Mouse (Mus musculus) liver, embryonic 14.5 days (tissue): ENCODE results near the gene Rrp9.

Experiments used
- CTCF ChIP-seq: IDR thresholded peaks from 2 replicates; pipeline ENCODE4 v1.5.1; 2016; ENCODE audit warnings: antibody characterized with exemption, low read depth, control low read depth
- EP300 ChIP-seq: IDR thresholded peaks from 2 replicates; pipeline ENCODE4 v1.6.1; 2016; ENCODE audit warnings: antibody characterized with exemption, low read depth

DNA sequence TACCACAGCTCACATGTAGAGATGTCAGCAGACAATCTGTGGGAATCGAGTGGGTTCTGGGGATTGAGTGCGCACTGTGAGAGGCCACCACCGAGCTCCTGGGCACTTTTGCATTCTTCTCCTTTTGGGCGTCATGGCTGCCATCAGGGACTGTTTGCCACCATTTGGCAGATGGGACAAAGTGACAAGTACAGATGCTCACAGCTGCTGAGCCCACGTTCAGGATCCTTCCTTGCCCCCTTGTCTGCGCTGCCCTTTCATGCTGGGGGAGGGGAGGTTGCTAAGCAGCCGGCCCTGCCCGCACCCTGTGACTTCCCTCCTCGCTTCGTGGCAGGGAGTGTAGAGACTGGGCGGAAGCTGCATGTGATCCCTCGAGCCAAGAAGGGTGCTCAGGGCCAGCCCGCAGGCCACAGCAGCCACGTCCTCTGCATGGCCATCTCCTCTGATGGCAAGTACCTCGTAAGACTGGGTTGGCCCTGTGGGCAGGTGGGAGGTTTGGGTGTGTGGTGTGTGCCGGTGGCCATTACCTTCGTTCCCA, 6.9 kb downstream of the Rrp9 start:
- TF ChIP-seq CTCF = no peak
- no peak for TF ChIP-seq EP300
